Mouse (Mus musculus) ovary, adult 10 weeks (tissue): Measurements from ENCODE around the gene Gm21762. TPM values are rescaled to one million over a fixed set of nuclear protein-coding genes. Genes with fewer than 3 reads are reported as not detected.

Experiments
- polyA plus RNA-seq: library from polyadenylated mRNA; stranded (reverse); fragments of 350-450 nt; fragmentation: Illumina TruSeq; extraction: RNeasy Lipid Tissue Mini Kit (QIAGEN cat#74804); gene quantifications from one replicate; pipeline ENCODE4 v1.2.3, GENCODE M21; 2014

Gene Gm21762
- not detected for polyA plus RNA-seq

GRCm38 (mm10) chr13:120215847-120216246 lies at the start of gene Gm21762:
Gene Gm21762 (minus strand): TSS chr13:120215947.

GRCm38 (mm10) chr13:120262870-120263269 lies 47.1 kb upstream of the Gm21762 start, which contains the start of gene AF067061:
Gene AF067061 (plus strand): TSS chr13:120263114.

GRCm38 (mm10) chr13:120238811-120239210 lies 23.1 kb upstream of the Gm21762 start, which contains the start of gene Gm21731:
Gene Gm21731 (plus strand): TSS chr13:120239111.

GRCm38 (mm10) chr13:120172133-120172532 lies 43.6 kb downstream of the Gm21762 start, which contains the start of gene Gm21818:
Gene Gm21818 (plus strand): TSS chr13:120172433.

Other genes with a start within 250 kb of the Gm21762 start
- not detected for gene Gm36079, start 188.9 kb downstream of the Gm21762 start, polyA plus RNA-seq
- gene Gm21188, start 163.8 kb downstream of the Gm21762 start, polyA plus RNA-seq: 6.3 TPM
- gene Gm20767, start 75.7 kb downstream of the Gm21762 start, polyA plus RNA-seq: not detected
- gene Gm21818, start 43.5 kb downstream of the Gm21762 start, polyA plus RNA-seq: not detected
- gene Gm21731, start 23.2 kb upstream of the Gm21762 start, polyA plus RNA-seq: not detected
- not detected for gene AF067061, start 47.2 kb upstream of the Gm21762 start, polyA plus RNA-seq
- gene BC147527, start 84.4 kb upstream of the Gm21762 start, polyA plus RNA-seq: 0.77 TPM
- not detected for gene Tcstv3, start 100.9 kb upstream of the Gm21762 start, polyA plus RNA-seq